Mouse (Mus musculus) heart, adult 2 months (tissue): ENCODE results near the gene Rnf216.

Experiments used
- CTCF ChIP-seq: fragments of 200-600 bp; IDR thresholded peaks from 2 replicates; pipeline ENCODE4 v1.8.1; 2022; ENCODE audit warnings: antibody characterized with exemption, mild to moderate bottlenecking, moderate library complexity
- EP300 ChIP-seq: fragments of 200-500 bp; IDR thresholded peaks from 2 replicates; pipeline ENCODE4 v1.6.1; 2011; ENCODE audit warnings: low read depth, low read length, control low read depth; ENCODE audit not compliant: insufficient read depth
- POLR2A ChIP-seq: fragments of 200-500 bp; IDR thresholded peaks from 2 replicates; pipeline ENCODE4 v1.6.1; 2011; ENCODE audit warnings: mild to moderate bottlenecking, low read depth, low read length, control low read depth; ENCODE audit not compliant: insufficient read depth

DNA sequence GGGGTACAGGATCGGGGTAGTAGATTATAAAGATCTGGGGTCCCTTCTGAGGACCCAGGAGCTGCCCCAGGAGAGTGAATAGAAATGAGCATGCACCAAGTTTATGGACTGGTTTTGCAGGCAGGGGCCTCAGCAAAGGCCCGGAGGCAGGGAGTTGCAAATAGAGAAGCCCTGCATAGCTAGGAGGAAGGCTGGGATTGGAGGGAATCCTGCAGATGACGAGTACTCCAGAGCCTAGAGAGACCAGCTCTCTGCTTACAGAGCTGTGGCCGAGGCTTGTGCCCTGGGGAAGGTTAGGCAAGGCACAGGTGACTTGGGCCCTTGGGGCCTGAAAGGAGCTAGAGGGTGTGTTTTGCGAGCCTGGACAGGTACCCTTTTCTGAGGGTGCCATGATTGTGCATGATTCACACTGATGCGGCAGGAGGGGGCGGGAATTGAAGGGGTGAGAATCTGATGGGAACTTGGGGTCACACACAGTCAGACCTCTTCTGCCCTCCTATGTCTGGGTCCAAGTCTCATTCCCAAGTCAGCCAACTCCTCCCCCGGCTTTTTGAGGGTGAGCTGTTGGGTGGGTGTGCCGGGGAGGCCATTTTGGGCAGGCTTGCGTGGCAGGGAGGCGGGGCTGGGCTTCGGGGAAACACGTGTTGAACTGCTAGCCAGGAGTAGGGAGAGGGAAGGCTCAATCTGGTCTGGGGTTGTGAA lies 149.6 kb downstream of the Rnf216 start:
- no peak for TF ChIP-seq CTCF
- TF ChIP-seq POLR2A, result no peak
- TF ChIP-seq EP300, result 0 out of 2 replicates have a peak, but pooled peaks have one; percentile 20
